Mouse (Mus musculus): Measurements from ENCODE around the gene Zfp385a. TPM values are rescaled to one million over a fixed set of nuclear protein-coding genes. Genes with fewer than 3 reads are reported as not detected.

The Zfp385a gene
- total and polyA plus RNA-seq, 3 experiments: 4.4 to 54.0 TPM; not detected in 1

DNA sequence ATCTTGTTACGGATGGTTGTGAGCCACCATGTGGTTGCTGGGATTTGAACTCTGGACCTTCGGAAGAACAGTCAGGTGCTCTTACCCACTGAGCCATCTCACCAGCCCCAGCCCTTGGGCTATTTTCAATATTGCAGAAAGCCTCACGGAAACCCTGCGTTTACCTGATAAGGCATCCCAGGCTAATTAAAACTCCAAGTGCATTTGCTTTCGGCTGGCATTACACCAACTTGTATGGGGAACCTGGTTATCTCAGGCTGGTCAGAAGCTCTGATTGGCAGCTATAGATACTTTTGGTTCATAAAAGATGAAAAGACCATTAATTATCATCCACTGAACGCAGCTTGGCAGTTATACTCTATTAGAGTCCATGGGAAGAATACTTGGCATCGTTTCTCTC, 22.4 kb upstream of the Zfp385a start:
- Histone ChIP-seq H3K27ac (ENCODE audit: control insufficient read depth, low read depth, low read length) (peak overlapping the region; percentile 88), H3K79me2 (ENCODE audit: control insufficient read depth, insufficient read depth, low read length, poor library complexity) (peaks cover 40% of the 10 kb centered on the region), H3K4me1 (ENCODE audit: control insufficient read depth in 1 of 2, insufficient read depth in 2 of 2, low read length in 2 of 2) (peaks cover 25 to 42% of the 10 kb centered on the region in 2 experiments), H3K36me3 (ENCODE audit: control insufficient read depth in 1 of 2, insufficient read depth in 2 of 2, low read length in 2 of 2) (peaks cover 0 to 46% of the 10 kb centered on the region in 2 experiments; a peak in 2 of 4 replicates), H3K9ac (ENCODE audit: control insufficient read depth, low read depth, low read length, poor library complexity, severe bottlenecking) (no peak overlapping the region), H3K27me3 (ENCODE audit: control insufficient read depth in 1 of 2, insufficient read depth in 2 of 2, low read length in 2 of 2) (no peaks in the 10 kb centered on the region), H3K9me3 (replicated peaks; ENCODE audit: insufficient read depth, low read length) (no peaks in the 10 kb centered on the region), H3K4me3 (ENCODE audit: control insufficient read depth in 1 of 2, insufficient read depth in 1 of 2, low read depth in 2 of 2, low read length in 2 of 2) (no peak overlapping the region)
- peak; percentile 86 for TF ChIP-seq TCF12 (IDR thresholded peaks at IDR 0.05; ENCODE audit: low read depth, low read length)
- no peak for TF ChIP-seq ZC3H11A (IDR thresholded peaks at IDR 0.05; ENCODE audit: low read depth, low read length)
- no peak for TF ChIP-seq CTCF (IDR thresholded peaks at IDR 0.05 in 2 of 3, conservative IDR thresholded peaks at IDR 0.05 in 1 of 3; ENCODE audit: control insufficient read depth in 1 of 3, insufficient read depth in 1 of 3, low read depth in 2 of 3, low read length in 3 of 3, poor library complexity in 1 of 3, severe bottlenecking in 1 of 3)
- peak; percentile 84 to 88 for TF ChIP-seq EP300 (IDR thresholded peaks at IDR 0.05; ENCODE audit: low read depth in 1 of 2, low read length in 2 of 2)
- TF ChIP-seq SIN3A (IDR thresholded peaks at IDR 0.05; ENCODE audit: low read length): peak; percentile 60
- no peak for TF ChIP-seq HCFC1 (IDR thresholded peaks at IDR 0.05; ENCODE audit: low read depth, low read length)
- peak; percentile 79 for TF ChIP-seq ETS1 (IDR thresholded peaks at IDR 0.05; ENCODE audit: low read depth, low read length)
- TF ChIP-seq TAL1 (IDR thresholded peaks at IDR 0.05; ENCODE audit: low read length): peak; percentile 84
- TF ChIP-seq MYB (IDR thresholded peaks at IDR 0.05; ENCODE audit: low read depth, low read length): peak; percentile 45; the same call in 1 of the 2 replicates
- no peak for TF ChIP-seq ELF1 (IDR thresholded peaks at IDR 0.05; ENCODE audit: low read depth, low read length)
- peak; percentile 88 for TF ChIP-seq GATA1 (IDR thresholded peaks at IDR 0.05; ENCODE audit: low read depth, low read length)
- peak; percentile 86 for TF ChIP-seq RCOR1 (IDR thresholded peaks at IDR 0.05; ENCODE audit: low read depth, low read length)
- peak; percentile 69; the same call in 1 of the 2 replicates for TF ChIP-seq MEF2A (IDR thresholded peaks at IDR 0.05; ENCODE audit: extremely low read depth, insufficient replicate concordance, low read depth, low read length, poor library complexity, severe bottlenecking)
- peak; percentile 78 for DNase-seq (ENCODE audit: low read depth, low spot score)

DNA sequence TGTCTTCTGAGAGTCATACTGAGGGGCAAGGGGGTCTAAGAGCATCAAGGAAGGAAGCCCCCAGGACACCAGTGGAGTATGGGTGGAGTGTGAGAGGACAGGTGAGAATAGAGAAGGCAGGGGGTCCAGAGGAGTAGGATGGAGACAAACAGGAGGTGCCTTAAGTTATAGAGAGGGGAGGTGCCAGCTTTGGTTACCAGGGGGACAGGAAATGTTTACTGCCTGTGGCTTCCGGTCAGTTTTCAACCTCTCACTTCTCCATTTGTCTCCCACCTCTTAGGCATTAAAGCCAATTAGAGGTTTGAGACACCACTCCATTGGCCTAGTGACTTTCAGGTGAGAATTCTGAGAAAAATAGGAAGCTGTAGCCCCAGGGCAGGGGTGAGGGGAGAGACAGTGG, 21.4 kb upstream of the Zfp385a start:
- H3K79me2 ChIP-seq (ENCODE audit: control insufficient read depth, insufficient read depth, low read length, poor library complexity): peaks cover 37% of the 10 kb centered on the region
- no peak overlapping the region for H3K9ac ChIP-seq (ENCODE audit: control insufficient read depth, low read depth, low read length, poor library complexity, severe bottlenecking)
- H3K27me3 ChIP-seq (ENCODE audit: control insufficient read depth in 1 of 2, insufficient read depth in 2 of 2, low read length in 2 of 2): no peaks in the 10 kb centered on the region
- no peak overlapping the region for H3K4me3 ChIP-seq (ENCODE audit: control insufficient read depth in 1 of 2, insufficient read depth in 1 of 2, low read depth in 2 of 2, low read length in 2 of 2)
- TF ChIP-seq MAZ (IDR thresholded peaks at IDR 0.05; ENCODE audit: low read depth, low read length) (no peak), UBTF (IDR thresholded peaks at IDR 0.05; ENCODE audit: borderline replicate concordance, insufficient read depth, low read depth, low read length) (no peak), GABPA (IDR thresholded peaks at IDR 0.05; ENCODE audit: low read depth, low read length) (no peak), JUND (IDR thresholded peaks at IDR 0.05; ENCODE audit: low read depth, low read length) (no peak), ZKSCAN1 (IDR thresholded peaks at IDR 0.05; ENCODE audit: low read depth, low read length) (no peak), SIN3A (IDR thresholded peaks at IDR 0.05; ENCODE audit: low read length) (no peak), ELF1 (IDR thresholded peaks at IDR 0.05; ENCODE audit: low read depth, low read length) (no peak), MYB (IDR thresholded peaks at IDR 0.05; ENCODE audit: low read depth, low read length) (no peak), CTCF (IDR thresholded peaks at IDR 0.05 in 2 of 3, conservative IDR thresholded peaks at IDR 0.05 in 1 of 3; ENCODE audit: control insufficient read depth in 1 of 3, insufficient read depth in 1 of 3, low read depth in 2 of 3, low read length in 3 of 3, poor library complexity in 1 of 3, severe bottlenecking in 1 of 3) (no peak), E2F4 (IDR thresholded peaks at IDR 0.05; ENCODE audit: borderline replicate concordance, low read depth, low read length) (no peak)
- peaks cover 0 to 43% of the 10 kb centered on the region in 2 experiments; a peak in 2 of 4 replicates for H3K36me3 ChIP-seq (ENCODE audit: control insufficient read depth in 1 of 2, insufficient read depth in 2 of 2, low read length in 2 of 2)
- H3K4me1 ChIP-seq (ENCODE audit: control insufficient read depth in 1 of 2, insufficient read depth in 2 of 2, low read length in 2 of 2): peaks cover 23 to 37% of the 10 kb centered on the region in 2 experiments
- H3K9me3 ChIP-seq (replicated peaks; ENCODE audit: insufficient read depth, low read length): no peaks in the 10 kb centered on the region
- no peak for DNase-seq (ENCODE audit: low read depth, low spot score)
- H3K27ac ChIP-seq (ENCODE audit: control insufficient read depth, low read depth, low read length): peak overlapping the region; percentile 50

All from MEL (cell line).